Mouse (Mus musculus) frontal cortex, postnatal 36 days (tissue): ENCODE results near the gene Cbx2.

Experiments used
- DNase-seq, 2 experiments: peaks; one replicate each; pipeline ENCODE4 v3.0.0; 2022; ENCODE audit warnings: low spot score in 2 of 2

Cbx2 gene

DNA sequence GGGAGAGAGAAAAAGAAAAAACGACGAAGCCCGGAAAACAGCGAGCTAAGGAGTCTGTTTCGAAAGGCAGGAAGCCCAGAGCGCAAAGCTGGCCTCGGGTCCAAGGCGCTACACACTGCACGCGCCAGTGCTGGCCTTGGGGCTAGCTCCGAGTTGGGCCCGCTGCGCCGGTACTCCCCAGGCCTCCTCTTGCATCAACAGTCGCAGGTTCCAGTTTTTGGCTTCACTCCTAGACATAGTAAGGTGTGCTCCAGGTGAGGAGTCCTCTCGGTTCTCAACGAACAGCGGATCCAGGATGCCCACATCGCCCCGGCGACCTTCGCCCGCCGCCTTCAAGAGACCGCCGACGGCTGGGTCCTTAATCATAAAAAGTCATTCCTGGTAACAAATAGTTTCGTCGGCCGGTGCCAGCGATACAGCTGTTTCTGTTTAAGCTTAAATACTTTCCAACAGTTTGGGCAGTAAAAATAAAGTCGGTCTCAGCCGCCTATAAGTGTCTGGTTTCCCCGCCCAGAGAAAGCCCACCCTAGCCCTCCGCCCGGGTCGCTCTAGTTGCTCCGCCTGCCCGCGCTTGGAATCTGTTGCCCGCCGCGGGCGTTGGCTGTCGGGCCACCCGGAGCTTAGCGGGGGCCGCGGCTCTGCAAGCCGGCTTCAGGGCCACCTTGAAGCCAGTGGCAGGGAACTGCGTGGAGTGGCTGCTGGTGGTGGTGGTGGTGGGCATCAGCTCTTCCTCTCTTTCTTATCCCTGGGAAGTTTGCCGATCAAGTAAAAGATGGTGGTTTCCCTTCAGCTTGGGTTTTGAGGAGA lies 19.9 kb downstream of the Cbx2 start:
- DNase-seq = no peak

- DNase-seq = no peak
These were observed 20.4 kb downstream of the Cbx2 start for GRCm38 (mm10) chr11:119043273-119043540.

GRCm38 (mm10) chr11:119043761-119044550 lies 21.2 kb downstream of the Cbx2 start:
- DNase-seq = no peak

DNA sequence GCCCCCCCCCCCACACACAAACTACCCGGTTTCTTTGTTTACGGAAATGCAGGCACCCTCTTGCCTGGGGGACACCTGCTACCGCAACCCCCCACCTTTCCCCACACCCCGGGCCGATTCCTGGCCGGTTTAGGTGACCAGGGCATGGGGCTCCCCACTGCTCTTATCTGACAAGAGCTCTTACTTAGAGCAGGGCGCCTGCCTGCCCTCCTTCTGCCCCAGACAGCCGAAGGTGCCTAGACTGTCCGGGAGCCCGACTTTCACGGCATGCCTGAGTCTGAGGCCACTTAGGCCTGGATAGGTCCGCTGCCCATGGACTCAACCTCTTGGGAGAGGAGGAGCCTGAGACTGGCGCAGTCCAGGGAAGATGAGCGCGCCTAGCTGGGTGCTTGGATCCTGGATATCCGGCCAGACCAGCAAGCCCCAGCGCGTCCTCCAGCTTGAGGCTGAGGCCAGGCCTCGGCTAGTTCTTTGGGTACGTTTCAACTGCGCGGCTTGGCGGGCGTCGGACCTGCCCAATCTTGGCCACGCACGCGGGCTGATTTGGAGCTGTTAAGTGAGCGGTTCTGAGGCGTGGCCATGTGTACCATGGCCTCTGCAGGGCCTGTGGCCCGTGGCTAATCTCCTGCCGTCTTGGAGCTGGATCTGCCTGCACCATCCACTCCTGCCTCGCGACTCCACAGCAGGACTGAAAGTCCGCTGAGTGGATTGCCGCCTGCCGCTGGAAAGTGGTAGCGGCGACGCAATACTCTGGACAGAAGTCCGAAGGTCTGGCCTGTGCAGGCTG lies 22.0 kb downstream of the Cbx2 start:
- DNase-seq = no peak

DNA sequence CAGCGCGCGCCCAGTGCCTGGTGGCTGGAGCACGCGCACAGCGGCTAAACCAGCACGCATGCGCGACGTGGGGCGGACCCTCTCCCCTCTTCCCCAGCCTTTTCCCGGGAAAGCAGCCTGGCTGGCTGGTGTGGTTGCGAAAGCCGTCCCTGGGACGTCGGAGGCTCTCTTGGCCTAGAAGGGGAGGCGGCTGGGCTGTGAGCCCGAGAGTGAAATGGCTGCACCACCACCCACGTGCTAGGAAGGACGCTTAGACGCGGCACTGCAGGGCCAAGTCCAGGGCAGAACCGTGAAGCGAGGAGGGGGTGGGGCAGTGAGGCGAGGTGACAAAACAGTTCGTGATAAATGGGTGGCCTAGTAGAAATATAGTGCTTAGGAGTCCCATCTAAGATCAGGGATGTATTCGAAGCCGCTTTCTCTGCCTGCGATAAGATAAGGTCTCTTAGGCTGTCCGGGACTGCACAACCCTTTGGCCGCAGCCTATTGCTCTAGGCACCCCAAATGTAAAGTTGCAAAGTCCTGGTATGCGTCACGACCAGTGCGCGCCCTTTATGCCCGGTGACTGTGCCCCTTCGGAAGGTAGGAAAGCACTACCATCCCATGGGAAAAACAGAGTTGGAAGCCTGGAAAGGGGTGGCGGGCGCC lies 24.0 kb downstream of the Cbx2 start:
- no peak for DNase-seq

DNA sequence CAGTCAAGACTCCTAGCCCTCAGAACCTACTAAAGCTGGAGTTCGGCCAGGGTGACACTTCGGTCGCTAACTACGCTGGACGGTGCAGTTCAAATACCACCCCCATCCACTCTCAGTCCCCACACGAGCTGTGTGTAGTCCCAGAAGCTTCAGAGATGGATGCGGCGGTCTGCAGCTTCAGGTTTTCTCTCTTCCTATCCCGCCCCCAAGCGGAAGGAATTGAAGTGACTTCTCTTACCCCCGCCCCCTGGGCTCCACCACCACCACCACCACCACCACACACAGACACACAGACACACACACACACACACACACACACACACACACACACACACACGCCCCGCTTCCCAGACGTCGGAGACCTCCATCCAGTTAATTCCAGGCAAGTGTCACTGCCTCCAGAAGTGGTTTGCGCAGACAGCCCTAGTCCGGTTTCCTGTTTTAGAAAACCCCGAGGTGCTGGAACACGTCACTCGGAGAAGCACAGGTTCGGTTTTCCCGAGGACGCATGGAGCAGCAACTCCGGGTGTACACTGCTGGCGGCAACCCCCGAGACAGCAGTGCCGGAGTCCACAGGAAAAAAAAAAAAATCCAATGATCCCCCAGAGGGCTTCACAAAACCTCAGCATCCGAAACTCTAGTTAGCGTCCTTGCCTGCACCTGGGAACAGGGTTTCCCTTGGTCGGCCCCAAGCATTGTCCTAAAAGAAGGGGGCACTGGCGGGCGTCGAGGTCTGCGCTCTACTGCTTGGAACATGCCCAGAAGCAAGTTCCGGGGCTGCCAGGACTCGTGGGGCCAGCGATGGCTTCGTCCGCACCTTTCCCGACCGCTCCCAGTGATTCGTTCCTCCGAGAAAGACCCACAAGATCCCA lies 24.7 kb downstream of the Cbx2 start:
- DNase-seq = no peak

- DNase-seq = no peak
These were observed 25.4 kb downstream of the Cbx2 start for GRCm38 (mm10) chr11:119048133-119048510.

DNA sequence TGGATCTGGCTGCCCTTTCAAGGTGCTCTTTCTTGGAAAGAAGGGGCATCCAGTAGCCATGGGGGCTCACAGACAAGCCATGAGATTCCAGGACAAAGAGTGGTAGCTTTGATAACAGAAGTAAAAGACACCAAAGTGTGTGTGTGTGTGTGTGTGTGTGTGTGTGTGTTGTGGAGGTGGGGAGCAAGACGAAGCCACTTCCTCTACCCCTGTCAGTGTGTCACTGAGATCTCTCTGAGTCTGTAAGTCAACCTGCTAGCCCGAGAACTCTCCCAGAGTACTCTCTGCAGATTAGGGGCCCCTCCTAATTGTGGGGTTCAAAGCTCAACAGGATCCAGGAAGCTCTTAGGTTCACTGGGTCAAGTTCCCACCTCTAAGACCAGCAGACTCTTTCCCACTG lies 27.6 kb downstream of the Cbx2 start:
- DNase-seq = no peak

DNA sequence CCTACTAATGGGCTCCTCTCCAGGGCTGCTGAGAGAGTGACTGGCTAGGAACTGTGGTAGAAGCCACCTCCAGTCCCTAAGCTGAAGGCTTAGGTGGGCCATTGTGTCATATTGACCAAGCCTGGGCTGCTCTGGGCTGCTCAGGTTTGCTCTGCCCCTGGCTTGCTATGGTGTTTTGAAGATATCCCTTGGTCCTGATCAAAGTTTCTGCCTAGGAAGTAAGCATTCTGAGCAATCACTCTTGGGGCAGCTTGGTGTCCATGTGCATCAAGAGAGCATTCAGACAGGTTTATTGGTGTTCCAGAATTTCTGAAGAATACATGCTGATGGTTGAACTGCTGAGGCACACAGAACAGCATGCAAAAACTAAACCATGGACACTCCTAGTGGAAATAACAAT lies 28.7 kb downstream of the Cbx2 start:
- DNase-seq = no peak

- peak in 1 of 2 experiments; percentile 67 for DNase-seq
These were observed 29.3 kb downstream of the Cbx2 start for GRCm38 (mm10) chr11:119051927-119052660.

GRCm38 (mm10) chr11:119052661-119053256 lies 30.0 kb downstream of the Cbx2 start:
- no peak for DNase-seq

- peak in 1 of 2 experiments; percentile 88 for DNase-seq
These were observed 30.5 kb downstream of the Cbx2 start for GRCm38 (mm10) chr11:119053257-119053670.

GRCm38 (mm10) chr11:119053738-119054350 lies 31.1 kb downstream of the Cbx2 start:
- peak in 1 of 2 experiments; percentile 50 for DNase-seq

DNA sequence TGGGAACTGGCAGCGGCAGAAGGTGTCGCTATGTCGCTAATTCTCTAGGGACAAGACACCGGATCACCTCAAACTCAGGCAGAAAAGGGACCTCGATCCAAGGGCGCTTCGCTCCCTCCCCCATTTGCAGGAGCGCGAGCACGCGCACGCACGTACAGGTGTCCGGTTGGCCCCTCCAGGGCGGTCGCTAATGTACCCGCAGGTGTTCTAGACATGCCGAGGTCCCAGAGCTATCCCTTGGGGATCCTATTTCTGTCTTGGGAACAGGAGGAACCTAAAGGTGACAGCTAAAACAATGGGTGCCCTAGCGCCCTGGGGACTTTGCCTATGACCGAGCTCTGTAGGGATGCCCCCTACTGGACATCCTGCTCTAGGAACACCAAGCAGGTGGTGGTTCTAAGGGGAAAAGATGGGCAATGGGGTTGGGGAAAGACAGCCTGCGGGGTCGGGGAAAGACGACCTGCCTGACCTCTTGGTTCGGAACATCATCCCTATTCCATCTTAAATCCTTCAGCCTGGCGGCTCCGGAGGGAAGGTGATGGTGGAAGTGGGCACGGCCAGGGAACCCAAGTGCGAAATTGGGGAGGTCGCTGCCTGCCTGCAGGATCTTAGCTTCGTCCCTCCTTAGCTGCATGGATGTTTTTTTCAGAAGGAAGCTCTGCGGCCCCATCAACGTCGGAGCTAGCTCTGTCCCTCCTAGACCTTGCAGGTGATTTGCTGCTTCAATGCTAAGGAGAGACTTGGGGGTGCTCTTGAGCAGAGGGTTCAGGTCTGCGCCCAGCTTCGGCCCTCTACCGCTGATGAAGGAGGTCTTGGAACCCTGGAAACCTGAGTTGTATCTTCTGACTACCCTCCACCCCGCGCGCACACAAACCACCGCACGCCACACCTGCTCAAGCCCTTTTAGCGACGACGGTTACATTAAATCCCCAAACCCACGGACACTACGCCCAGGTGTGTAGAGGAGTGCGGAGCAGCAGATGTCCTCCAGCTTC lies 31.9 kb downstream of the Cbx2 start:
- DNase-seq = peak in 1 of 2 experiments; percentile 44

- no peak for DNase-seq
These were observed 32.9 kb downstream of the Cbx2 start for GRCm38 (mm10) chr11:119055571-119056131.

DNA sequence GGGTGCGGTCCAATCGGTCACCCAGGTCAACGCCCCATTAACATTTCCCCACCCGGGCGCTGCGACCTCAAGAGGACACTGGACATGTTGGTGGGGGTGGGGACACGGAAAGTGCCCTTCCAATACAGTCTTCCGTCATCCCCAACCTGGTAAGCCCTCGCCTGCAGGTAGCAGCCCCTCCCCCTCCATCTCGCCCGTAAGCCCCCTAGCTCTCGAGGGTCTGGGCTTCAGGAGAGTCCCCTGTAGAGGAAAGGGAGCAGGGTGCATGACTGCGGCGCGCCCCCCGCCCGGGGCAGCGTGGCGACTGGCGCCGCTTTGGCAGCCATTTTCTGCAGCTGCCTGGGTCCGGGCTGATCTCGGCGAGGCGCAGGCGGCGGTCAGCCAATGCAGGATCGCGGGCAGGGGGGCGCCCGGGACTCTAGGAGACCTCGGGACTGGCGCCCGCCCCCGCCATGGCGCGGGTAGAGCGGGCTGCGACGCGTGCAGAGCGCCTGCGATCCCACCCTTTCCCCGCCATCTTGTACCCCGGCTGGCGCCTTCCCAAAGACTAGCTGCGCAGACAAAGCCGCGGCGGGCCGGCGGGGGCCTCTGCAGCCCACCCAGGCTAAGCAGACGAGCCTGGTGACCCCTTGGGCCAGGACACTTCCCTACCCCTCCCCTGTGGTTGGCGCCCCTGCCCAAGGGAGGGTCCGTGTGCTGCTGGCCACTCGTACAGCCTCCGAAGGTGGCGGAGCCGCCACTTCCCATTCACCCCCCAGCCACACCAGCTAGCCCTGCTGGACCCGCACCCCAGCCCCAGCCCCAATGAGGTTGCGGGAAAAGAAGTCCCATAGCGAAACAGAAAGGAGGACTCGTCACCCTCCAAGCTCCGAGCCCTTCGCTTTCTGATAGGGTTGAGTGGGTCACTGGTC lies 33.8 kb downstream of the Cbx2 start:
- DNase-seq = peak in 1 of 2 experiments; percentile 52

DNA sequence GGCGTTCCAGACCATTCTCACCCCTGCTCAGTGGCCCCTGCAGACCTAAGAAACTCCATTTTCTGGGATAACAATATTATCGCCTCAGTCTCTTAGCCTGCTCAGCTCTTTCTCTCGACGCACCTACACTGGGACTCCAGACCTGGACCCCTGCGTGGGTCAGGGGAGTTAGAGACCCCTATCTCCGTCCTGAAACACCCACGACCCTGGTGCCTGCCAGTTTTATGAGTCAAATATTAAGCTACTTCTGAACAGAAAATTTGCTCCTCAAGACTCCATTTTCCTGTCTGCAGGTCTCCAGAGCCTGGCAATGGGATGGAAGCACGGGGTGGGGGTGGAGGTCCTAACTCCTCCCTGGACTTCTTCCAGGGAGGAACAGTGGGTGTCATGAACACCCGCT lies 34.5 kb downstream of the Cbx2 start:
- no peak for DNase-seq
